Mouse (Mus musculus) lung, postnatal 0 days (tissue): ENCODE results near the gene Atp5d.

Experiments used
- CTCF ChIP-seq: IDR thresholded peaks from 2 replicates; pipeline ENCODE4 v1.5.1; 2016; ENCODE audit warnings: antibody characterized with exemption, mild to moderate bottlenecking
- EP300 ChIP-seq: IDR thresholded peaks from 2 replicates; pipeline ENCODE4 v1.6.1; 2016; ENCODE audit warnings: antibody characterized with exemption, mild to moderate bottlenecking, control low read depth

GRCm38 (mm10) chr10:80152873-80153260 is 14.4 kb downstream of the Atp5d start:
- TF ChIP-seq CTCF (no peak), EP300 (no peak)
